Mouse (Mus musculus): ENCODE results near the gene Carhsp1. TPM values are rescaled to one million over a fixed set of nuclear protein-coding genes. Genes with fewer than 3 reads are reported as not detected.
A peak's percentile ranks its signal among the peaks of the same experiment; 100 is the strongest.

The Carhsp1 gene
- polyA plus RNA-seq, 1 experiment from 2014 or later: 90.4 TPM

DNA sequence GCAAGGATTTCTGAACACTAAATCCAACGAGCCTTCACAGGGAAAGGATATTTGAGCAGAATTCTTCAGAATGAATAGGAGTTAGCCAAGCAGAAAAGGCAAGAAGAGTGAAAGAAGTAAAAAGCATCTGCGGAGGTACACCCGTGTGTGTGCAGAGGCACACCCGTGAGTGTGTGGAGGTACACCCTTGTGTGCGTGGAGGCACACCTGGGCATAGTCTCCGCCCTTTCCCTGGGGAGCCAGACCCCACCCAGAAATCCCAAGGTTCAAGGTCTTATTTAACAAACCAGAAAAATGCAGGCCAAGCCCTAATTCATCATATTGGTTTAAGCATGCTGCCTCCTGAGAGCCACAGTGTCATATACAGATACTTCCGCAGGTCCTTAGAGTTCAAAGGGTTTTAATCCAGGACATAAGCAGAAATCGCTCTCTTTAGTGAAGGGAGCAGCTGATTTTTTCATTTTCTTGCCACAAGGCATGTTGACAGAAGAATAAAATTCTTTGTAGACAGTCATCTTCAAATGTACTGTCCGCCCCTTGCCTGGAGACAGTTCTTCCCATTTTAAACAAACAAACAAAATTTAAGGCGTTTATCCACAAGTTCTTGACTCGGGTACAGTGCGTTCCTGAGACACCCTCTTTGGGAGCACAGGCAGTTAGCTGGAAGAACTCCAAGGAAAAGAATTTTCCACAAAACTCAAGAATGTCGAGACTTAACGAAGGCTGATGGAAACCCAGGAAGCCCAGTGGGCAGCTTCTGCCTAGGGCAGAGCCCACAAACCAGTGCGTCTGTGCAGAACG lies 51.4 kb downstream of the Carhsp1 start:
- peak; percentile 89 for ATAC-seq
- Histone ChIP-seq H3K9ac (no peak overlapping the region), H3K27ac (peak overlapping the region; percentile 13), H3K9me3 (no peaks in the 10 kb centered on the region), H3K27me3 (replicated peaks) (no peaks in the 10 kb centered on the region), H3K4me2 (replicated peaks) (no peak overlapping the region), H3K4me1 (replicated peaks) (peaks cover 12% of the 10 kb centered on the region; the same call in 1 of the 2 replicates), H3K4me3 (replicated peaks) (no peak overlapping the region), H3K36me3 (no peaks in the 10 kb centered on the region)
- 45% methylated on average over 16 of the region's 16 CpGs for WGBS

DNA sequence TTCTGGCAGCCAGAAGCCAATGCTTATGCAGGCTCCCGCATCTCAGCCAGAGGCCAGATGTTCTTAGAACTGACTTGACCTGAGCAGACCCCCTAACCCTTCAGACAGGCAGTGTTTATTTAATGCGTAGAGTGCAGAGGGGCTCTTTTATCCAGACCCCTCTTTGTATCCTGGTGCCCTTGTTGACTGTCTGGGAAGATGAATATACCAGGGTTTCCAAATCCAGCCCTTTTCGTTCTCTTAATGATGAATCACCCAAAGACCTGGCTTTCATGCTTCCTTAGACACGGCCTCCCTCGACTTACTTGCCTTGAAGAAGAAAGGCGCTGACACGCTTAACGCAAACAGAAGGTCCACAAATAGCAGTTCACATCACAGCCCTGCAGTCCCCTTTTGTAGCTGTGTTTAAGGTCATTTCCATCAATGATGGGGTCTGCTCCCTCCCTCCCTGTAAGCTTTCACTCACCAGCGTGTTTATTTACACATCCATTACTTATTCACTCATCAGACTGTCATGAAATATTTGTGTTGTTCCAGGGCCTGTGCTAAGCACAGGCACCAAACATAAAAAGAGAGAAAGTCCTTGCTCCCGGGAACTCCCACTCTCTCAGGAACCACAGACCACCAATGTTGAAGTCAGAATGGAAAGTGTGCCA lies 52.2 kb downstream of the Carhsp1 start:
- Histone ChIP-seq H3K9ac (no peak overlapping the region), H3K27ac (peak overlapping the region; percentile 13; the same call in 1 of the 2 replicates), H3K4me1 (replicated peaks) (peaks cover 12% of the 10 kb centered on the region; the same call in 1 of the 2 replicates), H3K4me3 (replicated peaks) (no peak overlapping the region), H3K36me3 (no peaks in the 10 kb centered on the region), H3K27me3 (replicated peaks) (no peaks in the 10 kb centered on the region), H3K4me2 (replicated peaks) (no peak overlapping the region), H3K9me3 (no peaks in the 10 kb centered on the region)
- ATAC-seq: peak; percentile 35; the same call in 1 of the 2 replicates
- WGBS: 23% methylated on average over 10 of the region's 10 CpGs

DNA sequence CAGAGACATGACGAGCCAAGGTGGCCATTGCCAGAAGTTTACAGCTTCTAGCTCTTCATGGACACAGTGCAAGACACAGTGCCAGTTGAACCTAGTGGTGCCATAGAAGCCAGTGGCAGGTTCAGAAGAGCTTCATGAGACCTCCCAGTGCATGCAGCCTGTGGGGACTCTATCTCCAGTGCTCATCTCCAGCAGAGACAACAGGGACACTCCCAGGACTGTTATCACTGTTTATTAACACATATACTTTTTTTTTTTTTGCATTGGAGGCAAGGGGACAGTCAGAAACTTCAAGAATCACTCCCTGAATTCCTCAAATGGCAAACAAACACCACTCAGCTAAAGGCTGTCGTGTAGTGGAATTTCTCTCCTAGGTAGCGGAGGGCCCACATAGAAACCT lies 58.5 kb downstream of the Carhsp1 start:
- H3K9ac ChIP-seq: no peak overlapping the region
- peaks cover 7% of the 10 kb centered on the region; the same call in 1 of the 2 replicates for H3K36me3 ChIP-seq
- no peak for ATAC-seq
- 83% methylated on average over 3 of the region's 3 CpGs for WGBS
- no peaks in the 10 kb centered on the region for H3K4me1 ChIP-seq (replicated peaks)
- H3K27me3 ChIP-seq (replicated peaks): no peaks in the 10 kb centered on the region
- no peak overlapping the region for H3K4me3 ChIP-seq (replicated peaks)
- no peak overlapping the region for H3K27ac ChIP-seq
- H3K9me3 ChIP-seq: no peaks in the 10 kb centered on the region
- no peak overlapping the region for H3K4me2 ChIP-seq (replicated peaks)

DNA sequence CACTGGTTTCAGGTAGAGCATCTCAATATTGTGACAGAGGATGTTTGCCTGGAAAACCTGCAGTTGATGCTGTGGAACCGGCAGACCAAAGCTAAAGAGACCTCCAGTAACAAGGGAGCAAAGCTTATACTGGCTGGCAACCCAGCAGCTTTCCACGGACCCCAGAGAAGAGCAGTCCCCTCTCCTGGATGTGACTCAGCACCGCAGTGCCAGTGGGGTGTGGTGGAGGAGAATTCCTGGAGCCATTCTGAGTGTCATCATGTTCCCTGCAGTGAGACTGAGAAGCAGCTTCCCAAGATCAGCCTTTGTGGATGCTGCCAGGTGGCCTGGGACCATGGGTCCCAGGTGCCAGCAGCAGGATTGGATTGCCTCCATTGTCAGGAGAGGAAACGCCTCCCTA lies 58.9 kb downstream of the Carhsp1 start:
- Histone ChIP-seq H3K4me2 (replicated peaks) (no peak overlapping the region), H3K27me3 (replicated peaks) (no peaks in the 10 kb centered on the region), H3K36me3 (peaks cover 7% of the 10 kb centered on the region; the same call in 1 of the 2 replicates), H3K9ac (no peak overlapping the region), H3K4me3 (replicated peaks) (no peak overlapping the region), H3K27ac (no peak overlapping the region), H3K9me3 (no peaks in the 10 kb centered on the region), H3K4me1 (replicated peaks) (no peaks in the 10 kb centered on the region)
- 82% methylated on average over 4 of the region's 4 CpGs for WGBS
- ATAC-seq: no peak; the same call in 1 of the 2 replicates

DNA sequence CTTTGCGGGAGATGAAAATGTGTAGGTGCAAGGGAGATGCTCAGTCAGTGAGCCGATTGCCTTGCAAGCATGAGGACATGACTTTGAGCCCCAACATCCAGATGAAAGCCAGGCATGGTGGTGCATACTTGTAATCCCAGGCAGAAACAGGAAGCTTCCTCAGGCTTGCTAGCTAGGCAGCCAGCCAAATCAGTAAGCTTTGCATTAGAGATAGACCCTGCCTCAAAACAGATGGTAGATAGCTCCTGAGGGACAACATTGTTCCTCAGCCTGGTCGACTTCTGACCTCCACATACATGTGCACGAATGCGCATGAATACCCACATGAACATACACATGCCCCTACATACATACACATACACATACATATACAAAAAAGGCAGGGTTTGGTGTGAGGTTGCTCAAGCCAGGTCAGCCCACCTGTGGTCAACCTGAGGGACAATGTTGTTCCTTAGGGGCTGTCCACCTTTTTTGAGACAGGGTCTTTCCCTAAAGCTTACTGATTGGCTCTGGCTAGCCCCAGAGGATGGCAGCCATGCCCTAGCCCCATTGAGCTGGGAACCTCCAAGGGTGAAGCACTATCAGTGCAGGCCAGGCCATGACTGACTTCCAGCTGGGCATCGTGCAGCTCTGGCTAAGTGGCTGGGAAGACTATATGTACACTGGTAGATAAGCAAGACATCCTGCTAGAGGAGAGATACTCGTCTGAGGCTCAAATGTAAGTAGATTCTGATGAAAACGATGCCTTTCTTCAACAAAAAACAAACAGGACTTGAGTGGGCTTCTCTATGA lies 59.5 kb downstream of the Carhsp1 start:
- ATAC-seq: peak; percentile 68; the same call in 1 of the 2 replicates

DNA sequence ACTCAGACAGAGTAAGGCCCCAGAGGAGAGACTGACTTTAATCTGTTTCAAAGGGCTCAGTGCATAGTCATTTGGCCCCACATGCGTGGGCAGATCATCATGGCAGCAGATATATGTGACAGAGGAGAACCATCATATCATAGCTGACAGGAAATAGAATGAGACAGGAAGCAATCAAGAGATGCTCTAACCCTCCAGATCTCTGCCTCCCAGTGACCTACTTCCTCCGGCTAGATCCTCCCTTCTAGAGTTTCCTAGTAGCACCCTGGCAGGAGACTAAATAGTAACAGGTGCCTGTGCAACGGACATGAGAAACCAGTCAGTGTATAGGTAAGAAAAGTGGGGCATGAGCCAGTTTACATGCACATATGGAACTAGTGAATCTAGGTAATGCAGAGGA lies 61.6 kb downstream of the Carhsp1 start:
- H3K4me1 ChIP-seq (replicated peaks): no peaks in the 10 kb centered on the region
- WGBS: 84% methylated on average over 3 of the region's 3 CpGs
- no peak overlapping the region for H3K4me2 ChIP-seq (replicated peaks)

More for the DNA sequence above, 59.5 kb downstream of the Carhsp1 start:
- H3K4me2 ChIP-seq (replicated peaks): no peak overlapping the region
- H3K4me1 ChIP-seq (replicated peaks): no peaks in the 10 kb centered on the region
- no peak overlapping the region for H3K4me3 ChIP-seq (replicated peaks)
- H3K36me3 ChIP-seq: peaks cover 7% of the 10 kb centered on the region; the same call in 1 of the 2 replicates
- 83% methylated on average over 8 of the region's 8 CpGs for WGBS
- no peak overlapping the region for H3K9ac ChIP-seq
- H3K27me3 ChIP-seq (replicated peaks): no peaks in the 10 kb centered on the region
- no peak overlapping the region for H3K27ac ChIP-seq
- no peaks in the 10 kb centered on the region for H3K9me3 ChIP-seq

More for the DNA sequence above, 61.6 kb downstream of the Carhsp1 start:
- no peaks in the 10 kb centered on the region for H3K27me3 ChIP-seq (replicated peaks)
- ATAC-seq: no peak
- H3K9me3 ChIP-seq: no peaks in the 10 kb centered on the region
- H3K36me3 ChIP-seq: peaks cover 8% of the 10 kb centered on the region
- no peak overlapping the region for H3K4me3 ChIP-seq (replicated peaks)
- H3K27ac ChIP-seq: no peak overlapping the region
- no peak overlapping the region for H3K9ac ChIP-seq

Other genes with a start within 250 kb of the Carhsp1 start
- gene Tmem114, start 247.0 kb downstream of the Carhsp1 start, polyA plus RNA-seq (2015; fragmentation: Nextera tagmentation; extraction: Ambion mirVana): not detected in 2 replicates
- gene Mettl22, start 201.4 kb downstream of the Carhsp1 start, polyA plus RNA-seq (2015; fragmentation: Nextera tagmentation; extraction: Ambion mirVana): 14.2 and 16.8 TPM in 2 replicates
- gene Abat, start 158.7 kb downstream of the Carhsp1 start, polyA plus RNA-seq (2015; fragmentation: Nextera tagmentation; extraction: Ambion mirVana): 72.4 and 74.1 TPM in 2 replicates
- 92.0 and 98.9 TPM in 2 replicates for gene Pmm2, start 34.5 kb downstream of the Carhsp1 start, polyA plus RNA-seq (2015; fragmentation: Nextera tagmentation; extraction: Ambion mirVana)
- 22.0 and 22.2 TPM in 2 replicates for gene Tmem186, start 34.4 kb downstream of the Carhsp1 start, polyA plus RNA-seq (2015; fragmentation: Nextera tagmentation; extraction: Ambion mirVana)
- not detected in 2 replicates for gene Gm5767, start 8.6 kb upstream of the Carhsp1 start, polyA plus RNA-seq (2015; fragmentation: Nextera tagmentation; extraction: Ambion mirVana)
- gene Usp7, start 120.2 kb upstream of the Carhsp1 start, polyA plus RNA-seq (2015; fragmentation: Nextera tagmentation; extraction: Ambion mirVana): 22.6 and 25.5 TPM in 2 replicates
- gene 1810013L24Rik, start 157.9 kb upstream of the Carhsp1 start, polyA plus RNA-seq (2015; fragmentation: Nextera tagmentation; extraction: Ambion mirVana): 15.8 and 17.7 TPM in 2 replicates